Mouse (Mus musculus) myocyte (in vitro differentiated cells): ENCODE data around the gene H2-M5. TPM values are rescaled to one million over a fixed set of nuclear protein-coding genes. Genes with fewer than 3 reads are reported as not detected.
A peak's percentile ranks its signal among the peaks of the same experiment; 100 is the strongest.

Source experiments
- H3K27me3 ChIP-seq: one replicate; pipeline ENCODE4 v1.6.1; 2011; ENCODE audit not compliant: control insufficient read depth, insufficient read depth, insufficient read length
- H3K36me3 ChIP-seq: one replicate; pipeline ENCODE4 v1.6.1; 2011; ENCODE audit not compliant: control insufficient read depth, insufficient read depth
- H3K4me2 ChIP-seq: one replicate; pipeline ENCODE4 v1.6.1; 2011; ENCODE audit warnings: low read depth, control low read depth
- H3K4me3 ChIP-seq: one replicate; pipeline ENCODE4 v1.5.1; 2011; ENCODE audit warnings: mild to moderate bottlenecking, control low read depth, moderate library complexity
- H3K79me2 ChIP-seq: one replicate; pipeline ENCODE4 v1.6.1; 2011; ENCODE audit not compliant: control insufficient read depth, insufficient read depth
- H3ac ChIP-seq: one replicate; pipeline ENCODE4 v1.6.1; 2011; ENCODE audit not compliant: control insufficient read depth, insufficient read length
- CEBPB ChIP-seq: IDR thresholded peaks from 2 replicates; pipeline ENCODE4 v1.6.1; 2011; ENCODE audit warnings: mild to moderate bottlenecking, moderate library complexity; ENCODE audit not compliant: poor library complexity, insufficient read depth, severe bottlenecking
- E2F4 ChIP-seq: IDR thresholded peaks from one replicate; pipeline ENCODE4 v1.6.1; 2011; ENCODE audit warnings: mild to moderate bottlenecking, control low read depth, moderate library complexity; ENCODE audit not compliant: insufficient read depth
- MAX ChIP-seq: IDR thresholded peaks from one replicate; pipeline ENCODE4 v1.6.1; 2011; ENCODE audit warnings: low read depth, mild to moderate bottlenecking, control low read depth
- MYOD1 ChIP-seq, 3 experiments: IDR thresholded peaks; one replicate each; pipeline ENCODE4 v1.6.1; 2011; ENCODE audit warnings: control low read depth in 2 of 3, low read depth in 2 of 3, mild to moderate bottlenecking in 2 of 3, moderate library complexity in 1 of 3; ENCODE audit not compliant: insufficient read length in 2 of 3, control insufficient read depth in 1 of 3
- MYOG ChIP-seq, 3 experiments: IDR thresholded peaks; one replicate each; pipeline ENCODE4 v1.6.1; 2011; ENCODE audit warnings: control low read depth in 2 of 3, low read depth in 2 of 3, mild to moderate bottlenecking in 2 of 3; ENCODE audit not compliant: insufficient read length in 2 of 3, control insufficient read depth in 1 of 3, insufficient read depth in 1 of 3
- POLR2A ChIP-seq: IDR thresholded peaks from one replicate; pipeline ENCODE4 v1.6.1; 2011; ENCODE audit warnings: low read depth, mild to moderate bottlenecking, control low read depth, moderate library complexity; ENCODE audit not compliant: insufficient read length
- POLR2AphosphoS2 ChIP-seq: IDR thresholded peaks from one replicate; pipeline ENCODE4 v1.6.1; 2011; ENCODE audit warnings: low read depth, control low read depth; ENCODE audit not compliant: insufficient read length
- REST ChIP-seq: IDR thresholded peaks from one replicate; pipeline ENCODE4 v1.6.1; 2011; ENCODE audit warnings: mild to moderate bottlenecking, control low read depth, moderate library complexity; ENCODE audit not compliant: insufficient read depth, insufficient read length
- SRF ChIP-seq: IDR thresholded peaks from one replicate; pipeline ENCODE4 v1.6.1; 2011; ENCODE audit warnings: low read depth; ENCODE audit not compliant: control insufficient read depth, insufficient read length
- TCF12 ChIP-seq: IDR thresholded peaks from one replicate; pipeline ENCODE4 v1.6.1; 2011; ENCODE audit warnings: mild to moderate bottlenecking, control low read depth; ENCODE audit not compliant: poor library complexity, insufficient read depth, severe bottlenecking
- TCF3 ChIP-seq: IDR thresholded peaks from one replicate; pipeline ENCODE4 v1.6.1; 2011; ENCODE audit warnings: low read depth, control low read depth; ENCODE audit not compliant: insufficient read length
- USF1 ChIP-seq: IDR thresholded peaks from one replicate; pipeline ENCODE4 v1.6.1; 2011; ENCODE audit warnings: low read depth, mild to moderate bottlenecking, control low read depth, moderate library complexity
- polyA plus RNA-seq: library from polyadenylated mRNA; unstranded; fragments of >200 nt; fragmentation: generic; extraction: Trizol; gene quantifications from one replicate; pipeline ENCODE4 v1.2.1, GENCODE M21; 2012; ENCODE audit warnings: missing spikeins

Gene H2-M5
- polyA plus RNA-seq, 1 experiment = 0.07 TPM

- Histone ChIP-seq H3ac (peak overlapping the region; percentile 8), H3K79me2 (peaks cover 21% of the 10 kb centered on the region), H3K4me2 (peak overlapping the region; percentile 81), H3K36me3 (peaks cover 13% of the 10 kb centered on the region), H3K27me3 (no peaks in the 10 kb centered on the region), H3K4me3 (peak overlapping the region; percentile 93)
- TF ChIP-seq TCF12 = no peak
- TF ChIP-seq MYOD1 (IDR thresholded peaks at IDR 0.05; ENCODE audit: control insufficient read depth in 1 of 3, insufficient read length in 2 of 3, low read depth in 2 of 3) = no peak
- TF ChIP-seq E2F4 = no peak
- no peak for TF ChIP-seq POLR2A
Observed at GRCm38 (mm10) chr17:36958884-36959283, 30.5 kb downstream of the H2-M5 start.

- Histone ChIP-seq H3K4me3 (peak within 1 kb of the TSS; percentile 93), H3K79me2 (peaks cover 21% of the 10 kb centered on the region), H3ac (peak within 1 kb of the TSS; percentile 8), H3K4me2 (peak within 1 kb of the TSS; percentile 95), H3K36me3 (peaks cover 17% of the 10 kb centered on the region), H3K27me3 (no peaks in the 10 kb centered on the region)
- peak in 1 of 3 experiments; percentile 5 for TF ChIP-seq MYOD1 (IDR thresholded peaks at IDR 0.05; ENCODE audit: control insufficient read depth in 1 of 3, insufficient read length in 2 of 3, low read depth in 2 of 3)
- TF ChIP-seq MAX = no peak
- TF ChIP-seq REST = no peak
- no peak for TF ChIP-seq CEBPB
- TF ChIP-seq POLR2AphosphoS2 = peak; percentile 82
- TF ChIP-seq TCF12 = no peak
- no peak for TF ChIP-seq TCF3
- TF ChIP-seq USF1 = no peak
- peak; percentile 39 for TF ChIP-seq E2F4
- TF ChIP-seq MYOG (IDR thresholded peaks at IDR 0.05; ENCODE audit: control insufficient read depth in 1 of 3, insufficient read depth in 1 of 3, insufficient read length in 2 of 3, low read depth in 2 of 3) = peak in 2 of 3 experiments; percentile 32 to 74
- peak; percentile 76 for TF ChIP-seq POLR2A
- TF ChIP-seq SRF = no peak
Observed at GRCm38 (mm10) chr17:36957999-36958743, 31.2 kb downstream of the H2-M5 start, which contains the start of the genes Znrd1 and Znrd1as. TSS of gene Znrd1 (minus strand) at chr17:36958559. TSS of gene Znrd1as (plus strand) at chr17:36958592.

GRCm38 (mm10) chr17:36953062-36953461 is 36.3 kb downstream of the H2-M5 start:
- Histone ChIP-seq H3K4me2 (no peak overlapping the region), H3ac (no peak overlapping the region), H3K79me2 (peaks cover 28% of the 10 kb centered on the region), H3K4me3 (no peak overlapping the region), H3K36me3 (peaks cover 17% of the 10 kb centered on the region), H3K27me3 (no peaks in the 10 kb centered on the region)
- no peak for TF ChIP-seq MYOD1 (IDR thresholded peaks at IDR 0.05; ENCODE audit: control insufficient read depth in 1 of 3, insufficient read length in 2 of 3, low read depth in 2 of 3)

GRCm38 (mm10) chr17:36952631-36953030 is 36.7 kb downstream of the H2-M5 start:
- H3K4me2 ChIP-seq = no peak overlapping the region
- TF ChIP-seq REST (no peak), POLR2AphosphoS2 (no peak), MAX (no peak), POLR2A (no peak), SRF (no peak), MYOG (IDR thresholded peaks at IDR 0.05; ENCODE audit: control insufficient read depth in 1 of 3, insufficient read depth in 1 of 3, insufficient read length in 2 of 3, low read depth in 2 of 3) (no peak), TCF12 (no peak), MYOD1 (IDR thresholded peaks at IDR 0.05; ENCODE audit: control insufficient read depth in 1 of 3, insufficient read length in 2 of 3, low read depth in 2 of 3) (no peak), TCF3 (no peak), CEBPB (no peak), USF1 (no peak), E2F4 (no peak)
- peaks cover 24% of the 10 kb centered on the region for H3K79me2 ChIP-seq
- no peak overlapping the region for H3ac ChIP-seq
- H3K27me3 ChIP-seq = no peaks in the 10 kb centered on the region
- H3K36me3 ChIP-seq = peaks cover 17% of the 10 kb centered on the region
- no peak overlapping the region for H3K4me3 ChIP-seq
